Mouse (Mus musculus): ENCODE data around the gene Homer3. TPM values are rescaled to one million over a fixed set of nuclear protein-coding genes. Genes with fewer than 3 reads are reported as not detected.

Gene Homer3
- total RNA-seq, 2 experiments from 2014 or later, result 36.2 to 36.4 TPM

- no peak for DNase-seq
Measured at GRCm38 (mm10) chr8:70285304-70285703, 2.7 kb downstream of the Homer3 start.

- no peak for DNase-seq
Measured at GRCm38 (mm10) chr8:70286737-70287136, 4.1 kb downstream of the Homer3 start.

GRCm38 (mm10) chr8:70293988-70294405 lies 11.4 kb downstream of the Homer3 start:
- DNase-seq, result no peak

- no peak for DNase-seq
Measured at GRCm38 (mm10) chr8:70300881-70301280, 18.3 kb downstream of the Homer3 start.

GRCm38 (mm10) chr8:70302358-70302890 lies 19.8 kb downstream of the Homer3 start, which contains the start of the genes Ddx49 and Cope:
Gene Ddx49, minus strand, starts transcription at chr8:70302489.
Gene Cope, plus strand, starts transcription at chr8:70302518.
- DNase-seq, result peak; percentile 94

- no peak for DNase-seq
Measured at GRCm38 (mm10) chr8:70302901-70303300, 20.3 kb downstream of the Homer3 start.

- peak; percentile 52 for DNase-seq
Measured at GRCm38 (mm10) chr8:70309311-70309710, 26.7 kb downstream of the Homer3 start.

GRCm38 (mm10) chr8:70313399-70313798 lies 30.8 kb downstream of the Homer3 start:
- peak; percentile 36 for DNase-seq

- peak; percentile 64 for DNase-seq
Measured at GRCm38 (mm10) chr8:70315624-70316510, 33.2 kb downstream of the Homer3 start, which contains the start of gene Cers1. Gene Cers1, plus strand, starts transcription at chr8:70315775.

GRCm38 (mm10) chr8:70316511-70317504 lies 34.2 kb downstream of the Homer3 start:
- DNase-seq, result peak; percentile 56

- no peak for DNase-seq
Measured at GRCm38 (mm10) chr8:70317872-70318271, 35.2 kb downstream of the Homer3 start.

- DNase-seq, result no peak
Measured at GRCm38 (mm10) chr8:70323716-70324115, 41.1 kb downstream of the Homer3 start.

GRCm38 (mm10) chr8:70327512-70327911 lies 44.9 kb downstream of the Homer3 start:
- DNase-seq, result no peak

- no peak for DNase-seq
Measured at GRCm38 (mm10) chr8:70329124-70329834, 46.7 kb downstream of the Homer3 start, which contains the start of gene Gdf1. Gene Gdf1, plus strand, starts transcription at chr8:70329817.

- no peak for DNase-seq
Measured at GRCm38 (mm10) chr8:70329835-70330740, 47.5 kb downstream of the Homer3 start.

GRCm38 (mm10) chr8:70330741-70331364 lies 48.2 kb downstream of the Homer3 start:
- DNase-seq, result peak; percentile 72

- no peak for DNase-seq
Measured at GRCm38 (mm10) chr8:70331526-70331925, 48.9 kb downstream of the Homer3 start.

- DNase-seq, result peak; percentile 82
Measured at GRCm38 (mm10) chr8:70332070-70332877, 49.6 kb downstream of the Homer3 start.

GRCm38 (mm10) chr8:70332878-70333202 lies 50.2 kb downstream of the Homer3 start:
- DNase-seq, result no peak
